Mouse (Mus musculus): Measurements from ENCODE around the gene Cep164.

DNA sequence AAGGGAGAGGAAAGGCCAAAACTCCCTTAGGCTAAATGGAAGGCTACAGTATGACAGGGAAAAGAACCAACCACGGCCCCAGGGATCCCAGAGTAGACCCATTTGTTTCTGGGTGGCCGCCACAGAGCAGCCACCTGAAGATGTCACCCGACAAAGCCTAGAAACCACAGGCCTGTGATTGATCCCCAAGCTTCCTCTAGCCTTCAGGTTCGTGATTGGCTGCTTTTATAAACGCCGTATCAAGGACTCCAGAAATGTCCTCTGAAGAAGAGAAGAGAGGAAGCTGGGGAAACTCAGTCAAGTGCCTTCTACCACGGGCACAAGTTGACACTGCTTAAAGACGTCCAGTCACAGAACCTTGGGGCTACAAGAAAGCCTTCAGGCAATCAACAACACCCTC is 20.7 kb downstream of the Cep164 start:
- TF ChIP-seq CTCF (IDR thresholded peaks at IDR 0.05; ENCODE audit: low read depth, low read length): no peak
- no peak for TF ChIP-seq POLR2A (IDR thresholded peaks at IDR 0.05; ENCODE audit: borderline replicate concordance, low read depth, low read length)

Data from bone marrow macrophage, adult 2 months (primary cell).